Mouse (Mus musculus) limb, embryonic 12.5 days (tissue): ENCODE measurements around the gene Gm37240. TPM values are rescaled to one million over a fixed set of nuclear protein-coding genes. Genes with fewer than 3 reads are reported as not detected.

Experiments
- ATAC-seq: fragments of 200-750 bp; cut with Nextera tagmentation; 2 replicates; pipeline ENCODE4 v1.8.0; 2017; ENCODE audit warnings: low read depth, moderate TSS enrichment; ENCODE audit not compliant: insufficient number of reproducible peaks, insufficient read depth, low FRiP score, low TSS enrichment
- H3K27ac ChIP-seq: fragments of 300-500 bp; sonication (generic); 2 replicates; pipeline ENCODE4 v1.5.1; 2016; ENCODE audit warnings: mild to moderate bottlenecking, moderate library complexity
- H3K27me3 ChIP-seq: fragments of 300-500 bp; sonication (generic); 2 replicates; pipeline ENCODE4 v1.6.1; 2016; ENCODE audit warnings: mild to moderate bottlenecking, moderate library complexity
- H3K36me3 ChIP-seq: fragments of 300-500 bp; sonication (generic); 2 replicates; pipeline ENCODE4 v1.6.1; 2016; ENCODE audit warnings: mild to moderate bottlenecking, moderate library complexity
- H3K4me1 ChIP-seq: fragments of 300-500 bp; sonication (generic); replicated peaks from 2 replicates; pipeline ENCODE4 v1.6.1; 2016
- H3K4me2 ChIP-seq: fragments of 300-500 bp; sonication (generic); 2 replicates; pipeline ENCODE4 v1.6.1; 2016; ENCODE audit warnings: mild to moderate bottlenecking, moderate library complexity
- H3K4me3 ChIP-seq: fragments of 300-500 bp; sonication (generic); replicated peaks from 2 replicates; pipeline ENCODE4 v1.5.1; 2016; ENCODE audit warnings: mild to moderate bottlenecking
- H3K9ac ChIP-seq: fragments of 300-500 bp; sonication (generic); replicated peaks from 2 replicates; pipeline ENCODE4 v1.6.1; 2016; ENCODE audit warnings: mild to moderate bottlenecking, moderate library complexity
- H3K9me3 ChIP-seq: fragments of 300-500 bp; sonication (generic); 2 replicates; pipeline ENCODE4 v1.6.1; 2016; ENCODE audit warnings: mild to moderate bottlenecking, moderate library complexity
- WGBS: fragments of 180-500 bp; shearing (Covaris S2); methylation state at CpG from one replicate; pipeline ENCODE4 v1.1.7; 2016; 5-methylcytosine and 5-hydroxymethylcytosine counted together
- polyA plus RNA-seq: library from polyadenylated mRNA; unstranded; fragments of >200 nt; fragmentation: Nextera tagmentation; extraction: Ambion mirVana; gene quantifications from 2 replicates; pipeline ENCODE4 v1.2.1, GENCODE M21; 2016

Gene Gm37240
- polyA plus RNA-seq, 1 experiment from 2014 or later: 3.4 TPM

GRCm38 (mm10) chr3:85197148-85197547 lies 690.2 kb downstream of the Gm37240 start:
- no peak overlapping the region for H3K4me3 ChIP-seq
- H3K4me2 ChIP-seq: no peak overlapping the region
- H3K36me3 ChIP-seq: no peaks in the 10 kb centered on the region
- H3K27ac ChIP-seq: no peak overlapping the region
- no peaks in the 10 kb centered on the region for H3K27me3 ChIP-seq
- 87% methylated on average over 6 of the region's 6 CpGs for WGBS
- ATAC-seq: no peak
- H3K4me1 ChIP-seq: 0 out of 2 replicates have a peak, but pooled peaks cover 4% of the 10 kb centered on the region
- no peaks in the 10 kb centered on the region for H3K9me3 ChIP-seq
- H3K9ac ChIP-seq: no peak overlapping the region

GRCm38 (mm10) chr3:85196591-85196990 lies 690.7 kb downstream of the Gm37240 start:
- H3K4me1 ChIP-seq: 0 out of 2 replicates have a peak, but pooled peaks cover 4% of the 10 kb centered on the region
- no peaks in the 10 kb centered on the region for H3K36me3 ChIP-seq
- H3K9me3 ChIP-seq: no peaks in the 10 kb centered on the region
- H3K4me3 ChIP-seq: no peak overlapping the region
- H3K27me3 ChIP-seq: no peaks in the 10 kb centered on the region
- no peak overlapping the region for H3K4me2 ChIP-seq
- H3K27ac ChIP-seq: no peak overlapping the region
- ATAC-seq: no peak
- WGBS: 86% methylated on average over 4 of the region's 4 CpGs
- H3K9ac ChIP-seq: no peak overlapping the region

GRCm38 (mm10) chr3:85195068-85195481 lies 692.2 kb downstream of the Gm37240 start:
- Histone ChIP-seq H3K9me3 (no peaks in the 10 kb centered on the region), H3K4me2 (peak overlapping the region; percentile 22; the same call in 1 of the 2 replicates), H3K4me1 (0 out of 2 replicates have a peak, but pooled peaks cover 4% of the 10 kb centered on the region), H3K36me3 (no peaks in the 10 kb centered on the region), H3K4me3 (0 out of 2 replicates have a peak overlapping the region, but pooled peaks have one; percentile 3), H3K27ac (no peak overlapping the region), H3K27me3 (no peaks in the 10 kb centered on the region), H3K9ac (no peak overlapping the region)
- no peak for ATAC-seq
- 61% methylated on average over 8 of the region's 8 CpGs for WGBS

- Histone ChIP-seq H3K27ac (no peak overlapping the region), H3K4me1 (peaks cover 35% of the 10 kb centered on the region), H3K4me2 (no peak overlapping the region), H3K4me3 (no peak overlapping the region), H3K9ac (no peak overlapping the region), H3K27me3 (no peaks in the 10 kb centered on the region; the same call in 1 of the 2 replicates), H3K36me3 (no peaks in the 10 kb centered on the region), H3K9me3 (no peaks in the 10 kb centered on the region)
- WGBS: 68% methylated on average over 8 of the region's 8 CpGs
- ATAC-seq: no peak
Observed at GRCm38 (mm10) chr3:85189791-85190190, 697.5 kb downstream of the Gm37240 start.

- H3K9ac ChIP-seq: no peak overlapping the region
- no peaks in the 10 kb centered on the region; the same call in 1 of the 2 replicates for H3K27me3 ChIP-seq
- H3K4me3 ChIP-seq: no peak overlapping the region
- H3K9me3 ChIP-seq: no peaks in the 10 kb centered on the region
- H3K27ac ChIP-seq: no peak overlapping the region
- peaks cover 39% of the 10 kb centered on the region for H3K4me1 ChIP-seq
- no peak overlapping the region for H3K4me2 ChIP-seq
- no peak for ATAC-seq
- H3K36me3 ChIP-seq: no peaks in the 10 kb centered on the region
- WGBS: 26% methylated on average over 5 of the region's 5 CpGs
Observed at GRCm38 (mm10) chr3:85188364-85188763, 699.0 kb downstream of the Gm37240 start.

- 26% methylated on average over 19 of the region's 19 CpGs for WGBS
- H3K36me3 ChIP-seq: no peaks in the 10 kb centered on the region
- peak; percentile 23; the same call in 1 of the 2 replicates for ATAC-seq
- 0 out of 2 replicates have a peak overlapping the region, but pooled peaks have one; percentile 29 for H3K27ac ChIP-seq
- peak overlapping the region; percentile 42 for H3K4me2 ChIP-seq
- H3K4me3 ChIP-seq: no peak overlapping the region; the same call in 1 of the 2 replicates
- H3K9ac ChIP-seq: no peak overlapping the region
- no peaks in the 10 kb centered on the region for H3K9me3 ChIP-seq
- peaks cover 39% of the 10 kb centered on the region for H3K4me1 ChIP-seq
- H3K27me3 ChIP-seq: no peaks in the 10 kb centered on the region; the same call in 1 of the 2 replicates
Observed at GRCm38 (mm10) chr3:85186661-85187076, 700.6 kb downstream of the Gm37240 start.

GRCm38 (mm10) chr3:85185827-85186226 lies 701.5 kb downstream of the Gm37240 start:
- Histone ChIP-seq H3K27ac (peak overlapping the region; percentile 50), H3K27me3 (no peaks in the 10 kb centered on the region; the same call in 1 of the 2 replicates)

GRCm38 (mm10) chr3:85184916-85185315 lies 702.4 kb downstream of the Gm37240 start:
- no peak for ATAC-seq
- no peak overlapping the region for H3K4me3 ChIP-seq
- H3K4me1 ChIP-seq: peaks cover 39% of the 10 kb centered on the region
- no peaks in the 10 kb centered on the region for H3K9me3 ChIP-seq
- H3K27ac ChIP-seq: 0 out of 2 replicates have a peak overlapping the region, but pooled peaks have one; percentile 12
- H3K36me3 ChIP-seq: no peaks in the 10 kb centered on the region
- H3K4me2 ChIP-seq: no peak overlapping the region
- no peaks in the 10 kb centered on the region; the same call in 1 of the 2 replicates for H3K27me3 ChIP-seq
- WGBS: 69% methylated on average over 11 of the region's 11 CpGs
- no peak overlapping the region for H3K9ac ChIP-seq

More at GRCm38 (mm10) chr3:85185827-85186226, 701.5 kb downstream of the Gm37240 start:
- no peaks in the 10 kb centered on the region for H3K9me3 ChIP-seq
- ATAC-seq: 0 out of 2 replicates have a peak, but pooled peaks have one; percentile 61
- no peak overlapping the region for H3K9ac ChIP-seq
- no peak overlapping the region for H3K4me3 ChIP-seq
- H3K36me3 ChIP-seq: no peaks in the 10 kb centered on the region
- H3K4me1 ChIP-seq: peaks cover 39% of the 10 kb centered on the region
- 6% methylated on average over 12 of the region's 12 CpGs for WGBS
- peak overlapping the region; percentile 26 for H3K4me2 ChIP-seq

- Histone ChIP-seq H3K27me3 (no peaks in the 10 kb centered on the region), H3K27ac (no peak overlapping the region), H3K9ac (no peak overlapping the region), H3K36me3 (no peaks in the 10 kb centered on the region), H3K4me3 (no peak overlapping the region), H3K4me1 (peaks cover 39% of the 10 kb centered on the region), H3K4me2 (peak overlapping the region; percentile 13; the same call in 1 of the 2 replicates), H3K9me3 (no peaks in the 10 kb centered on the region)
- ATAC-seq: no peak
- WGBS: 43% methylated on average over 6 of the region's 6 CpGs
Observed at GRCm38 (mm10) chr3:85184151-85184550, 703.2 kb downstream of the Gm37240 start.

GRCm38 (mm10) chr3:85176736-85177135 lies 710.6 kb downstream of the Gm37240 start:
- Histone ChIP-seq H3K27ac (no peak overlapping the region), H3K4me3 (no peak overlapping the region), H3K9me3 (no peaks in the 10 kb centered on the region), H3K4me1 (peaks cover 32% of the 10 kb centered on the region), H3K9ac (no peak overlapping the region), H3K27me3 (no peaks in the 10 kb centered on the region), H3K36me3 (no peaks in the 10 kb centered on the region), H3K4me2 (no peak overlapping the region)
- ATAC-seq: no peak
- 80% methylated on average over 1 of the region's 1 CpGs for WGBS

- Histone ChIP-seq H3K4me3 (no peak overlapping the region), H3K9ac (no peak overlapping the region), H3K9me3 (no peaks in the 10 kb centered on the region), H3K27me3 (no peaks in the 10 kb centered on the region), H3K4me2 (peak overlapping the region; percentile 13; the same call in 1 of the 2 replicates), H3K36me3 (no peaks in the 10 kb centered on the region), H3K4me1 (peaks cover 32% of the 10 kb centered on the region), H3K27ac (no peak overlapping the region; the same call in 1 of the 2 replicates)
- peak; percentile 61; the same call in 1 of the 2 replicates for ATAC-seq
- 60% methylated on average over 28 of the region's 28 CpGs for WGBS
Observed at GRCm38 (mm10) chr3:85174542-85175469, 712.5 kb downstream of the Gm37240 start.
